Mouse (Mus musculus) thymus, postnatal 10 days (tissue): ENCODE results near the gene Adcy6.

Experiments used
- DNase-seq, 2 experiments: peaks; one replicate each; pipeline ENCODE4 v3.0.0; 2021; ENCODE audit warnings: low spot score in 2 of 2

Gene Adcy6

DNA sequence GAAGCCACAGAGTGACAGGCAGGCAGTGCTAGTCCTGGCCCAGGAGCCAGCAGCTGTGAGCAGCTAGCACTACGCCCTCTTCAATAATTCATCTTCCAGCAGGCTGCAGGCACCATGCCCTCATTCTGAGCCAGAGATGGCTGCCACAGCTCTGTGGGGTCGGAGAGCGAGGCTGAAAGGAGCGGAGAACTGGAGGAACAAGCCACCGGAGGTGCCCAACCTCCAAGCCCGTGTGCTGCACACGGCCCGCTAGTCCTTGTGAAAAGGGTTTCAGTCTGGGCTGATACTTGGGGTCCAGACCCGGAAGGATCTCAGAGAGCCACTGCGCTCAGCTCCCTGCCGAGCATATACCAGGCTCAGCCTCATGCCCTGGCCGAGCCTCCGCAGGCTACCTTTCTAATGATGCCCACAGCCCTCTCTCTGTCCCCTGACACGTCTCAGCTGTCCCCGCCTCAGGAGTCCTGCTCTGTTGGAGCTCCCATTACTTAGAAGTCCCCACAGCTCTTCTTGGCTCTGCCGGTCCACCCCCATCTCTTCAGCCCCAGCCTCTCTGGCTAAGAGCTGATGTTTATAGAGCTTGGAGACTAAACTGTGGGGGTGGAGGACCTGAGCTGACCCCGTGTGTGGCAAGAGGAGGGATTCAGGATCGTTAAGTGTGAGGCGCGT, 18.8 kb upstream of the Adcy6 start:
- no peak for DNase-seq

DNA sequence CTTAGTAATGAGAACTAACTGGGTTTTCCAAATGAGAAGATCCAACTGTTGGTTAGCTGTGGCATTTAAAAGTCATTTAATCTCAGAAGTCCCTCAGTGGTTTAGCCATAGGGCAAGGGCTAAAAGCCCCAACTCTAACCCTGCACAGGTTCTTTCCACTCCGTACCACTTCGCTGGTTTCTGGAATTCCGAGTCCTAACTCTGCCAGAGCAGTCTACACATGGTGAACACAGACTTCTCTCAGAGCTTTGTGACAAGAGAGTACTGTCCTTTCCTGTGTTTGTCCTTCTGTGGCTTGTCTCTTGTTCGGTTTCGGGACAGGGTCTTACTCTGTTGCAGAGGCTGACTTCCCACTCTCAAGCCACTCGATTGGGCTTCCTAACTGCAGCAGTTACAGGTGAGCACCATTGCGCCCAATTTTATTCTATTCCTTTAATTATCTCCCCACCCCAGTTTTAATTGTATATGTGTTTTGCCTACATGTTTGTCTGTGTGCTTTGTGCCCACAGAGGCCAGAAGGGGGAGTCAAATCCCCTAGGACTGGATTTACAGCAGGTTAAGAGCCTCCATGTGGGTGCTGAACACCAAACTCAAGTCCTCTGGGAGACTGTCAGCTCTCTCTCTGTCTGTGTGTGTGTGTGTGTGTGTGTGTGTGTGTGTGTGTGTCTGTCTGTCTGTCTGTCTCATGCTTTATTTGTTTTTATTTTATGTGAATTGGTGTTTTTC, 16.8 kb upstream of the Adcy6 start:
- DNase-seq = no peak

DNA sequence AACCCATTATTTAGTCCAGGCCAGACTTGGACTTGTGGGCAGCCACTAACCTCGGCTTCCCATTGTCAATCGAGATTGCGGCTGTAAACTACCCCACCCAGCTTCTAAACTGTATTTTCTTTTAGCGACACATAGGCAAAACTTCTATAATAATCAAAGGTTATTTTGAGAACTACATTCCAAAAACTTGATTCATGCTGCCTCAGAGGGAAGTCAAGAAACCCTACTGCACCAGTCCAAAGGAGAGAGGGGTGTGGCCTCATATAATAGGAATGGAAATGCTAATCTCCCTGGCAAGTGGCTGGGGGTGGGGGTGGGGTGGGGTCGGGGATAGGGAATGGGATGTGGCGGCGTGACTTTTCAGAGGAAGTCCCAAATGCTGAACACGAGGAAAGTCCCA, 16.2 kb upstream of the Adcy6 start:
- DNase-seq = no peak

DNA sequence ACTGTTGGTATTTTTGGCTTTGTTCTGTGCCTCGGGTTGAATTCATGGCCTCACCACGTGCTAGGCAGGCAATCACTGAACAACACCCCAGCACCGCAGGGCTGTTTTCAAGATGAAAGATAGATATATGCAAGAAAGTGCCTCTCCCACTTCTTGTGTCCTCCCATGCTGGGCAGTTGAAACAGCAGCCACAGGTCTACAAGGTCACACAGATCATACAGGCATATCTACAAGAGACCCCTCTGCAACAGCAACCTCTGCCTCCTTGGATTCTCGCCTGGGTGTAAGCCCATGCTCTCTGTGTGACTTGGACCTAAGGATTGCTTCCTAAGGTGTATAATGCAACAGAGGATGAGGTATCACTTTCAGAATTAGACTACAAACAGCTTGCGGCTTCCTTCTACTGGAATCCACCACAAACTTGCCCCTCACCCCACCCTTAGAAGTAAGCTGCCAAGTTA, 13.5 kb upstream of the Adcy6 start:
- DNase-seq = no peak

DNA sequence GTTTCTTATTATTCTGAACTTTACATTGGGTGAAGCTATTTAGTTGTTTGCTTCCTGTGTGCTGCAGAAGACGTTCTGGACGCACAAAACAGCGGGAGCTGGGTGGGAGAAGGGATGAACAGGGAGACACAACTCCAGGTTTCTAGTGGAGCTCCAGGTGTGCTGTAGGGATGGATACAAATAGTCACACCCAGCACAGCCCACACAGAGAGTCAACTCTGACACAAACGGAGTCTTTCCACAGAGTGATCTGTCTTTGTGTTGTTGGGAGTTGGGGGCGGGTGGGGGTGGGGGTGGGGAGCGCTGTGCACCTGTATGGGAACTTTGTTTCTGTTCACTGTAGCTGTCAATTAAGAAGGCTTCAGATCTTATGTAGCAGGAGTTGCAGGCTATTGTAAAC, 12.8 kb upstream of the Adcy6 start:
- no peak for DNase-seq

DNA sequence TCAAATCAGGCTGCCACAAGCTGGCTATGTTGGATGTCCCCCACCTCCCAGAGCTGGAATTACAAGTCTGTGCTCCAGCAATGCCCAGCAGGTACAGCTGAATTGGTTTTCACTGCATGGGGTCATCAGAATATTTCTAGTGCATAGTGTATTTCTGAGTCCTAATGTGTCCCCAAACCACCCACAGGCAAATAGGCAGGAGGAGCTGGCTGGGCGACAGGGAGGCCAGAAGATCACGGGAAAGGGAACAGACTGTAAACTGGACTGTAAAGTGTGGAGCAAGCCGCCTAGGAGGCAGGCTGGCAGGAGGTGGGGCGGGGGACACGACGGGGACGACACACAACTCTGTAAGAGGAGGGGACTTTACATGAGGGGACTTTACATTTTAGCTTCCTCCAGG, 12.3 kb upstream of the Adcy6 start:
- DNase-seq = peak in 1 of 2 experiments; percentile 28

DNA sequence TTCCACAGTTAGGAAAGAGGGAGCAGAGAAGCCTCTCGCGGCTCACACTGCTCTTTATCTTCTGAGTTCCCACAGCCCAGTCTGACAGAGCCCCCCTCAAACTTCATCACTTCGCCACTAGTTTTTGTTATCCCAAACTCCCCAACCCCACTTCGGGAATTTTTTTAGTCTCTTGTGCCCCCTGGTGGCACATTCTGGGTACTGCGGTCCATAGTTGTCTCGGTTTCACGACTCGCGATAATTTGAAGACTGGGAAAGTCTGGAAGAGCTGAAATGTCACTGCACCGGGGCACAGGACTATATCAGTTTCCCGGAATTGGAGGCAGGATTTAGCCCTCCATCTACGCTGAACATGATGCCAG, 7.3 kb upstream of the Adcy6 start:
- peak; percentile 48 to 72 for DNase-seq

DNA sequence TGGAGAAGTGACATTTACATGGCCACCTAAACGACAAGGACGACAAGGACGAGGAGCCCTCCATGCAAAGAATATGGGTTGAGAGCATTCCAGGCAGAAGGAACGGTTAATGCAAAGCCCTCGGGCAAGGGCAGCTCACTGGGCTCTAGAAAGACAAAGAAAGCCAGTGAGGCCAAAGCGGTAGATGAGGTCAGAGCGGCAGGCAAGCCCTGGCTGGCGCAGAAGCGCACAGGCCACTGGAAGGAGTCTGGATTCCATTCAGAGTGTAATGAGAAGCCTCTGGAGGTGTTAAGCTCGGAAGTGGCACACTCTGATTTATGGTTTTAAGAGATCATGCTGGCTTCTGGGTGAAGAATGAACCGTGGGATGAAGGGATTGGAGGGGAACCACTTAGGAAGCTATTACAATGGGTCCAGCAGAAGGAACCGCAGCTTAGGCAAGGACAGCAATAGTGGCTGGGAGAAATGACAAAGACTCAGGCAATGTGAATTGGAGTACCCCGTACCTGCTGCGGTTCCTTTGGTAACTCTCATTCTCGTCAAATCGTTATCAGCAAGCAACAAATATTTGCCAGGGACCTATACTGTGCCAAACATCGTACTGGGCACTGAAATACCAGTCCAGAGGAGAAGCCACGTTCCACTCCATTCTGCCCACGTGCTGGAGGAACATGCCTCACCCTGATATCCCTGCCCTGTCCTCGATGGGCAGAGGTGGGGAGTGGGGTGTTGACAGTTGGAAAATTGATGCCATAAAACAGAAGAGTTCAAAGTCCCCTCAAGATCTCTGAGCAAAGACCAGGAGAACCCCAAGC, 6.7 kb upstream of the Adcy6 start:
- no peak for DNase-seq

DNA sequence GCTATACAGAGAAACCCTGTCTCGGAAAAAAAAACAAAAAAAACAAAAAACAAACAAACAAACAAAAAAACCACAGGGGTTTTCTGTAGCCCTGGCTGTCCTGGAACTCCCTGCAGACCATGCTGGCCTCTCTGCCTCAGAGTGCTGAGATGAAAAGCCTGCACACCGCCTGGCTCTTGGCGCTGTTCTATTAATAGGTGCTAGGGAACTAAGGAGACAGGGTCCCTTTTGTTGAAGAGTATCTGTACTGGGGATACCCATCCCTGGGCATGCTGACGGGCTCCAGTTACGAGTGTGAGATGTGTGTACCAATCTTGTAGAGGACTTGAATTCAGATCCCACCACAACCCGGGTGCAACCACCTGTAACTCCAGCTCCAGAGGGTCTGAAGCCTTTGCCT, 5.9 kb upstream of the Adcy6 start:
- no peak for DNase-seq

DNA sequence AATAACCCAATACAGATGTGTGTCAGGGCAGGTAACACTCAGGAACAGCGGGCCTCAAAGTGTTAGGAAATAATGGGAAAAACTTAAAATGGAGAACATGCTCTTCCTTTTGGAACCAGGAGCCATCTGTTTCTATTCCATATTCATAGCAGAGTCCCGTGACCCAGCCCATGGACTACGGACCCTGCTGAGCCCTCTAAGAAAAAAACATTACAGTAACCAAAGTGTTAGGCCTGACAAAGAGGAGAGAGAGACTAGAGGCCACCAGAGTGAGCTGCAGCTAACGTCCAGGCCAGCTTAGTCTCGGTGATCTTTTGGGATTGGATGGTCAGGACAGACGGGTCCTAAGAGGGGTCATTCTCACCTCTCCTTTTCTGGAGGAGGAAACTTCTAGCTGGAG, 5.1 kb upstream of the Adcy6 start:
- DNase-seq = no peak

DNA sequence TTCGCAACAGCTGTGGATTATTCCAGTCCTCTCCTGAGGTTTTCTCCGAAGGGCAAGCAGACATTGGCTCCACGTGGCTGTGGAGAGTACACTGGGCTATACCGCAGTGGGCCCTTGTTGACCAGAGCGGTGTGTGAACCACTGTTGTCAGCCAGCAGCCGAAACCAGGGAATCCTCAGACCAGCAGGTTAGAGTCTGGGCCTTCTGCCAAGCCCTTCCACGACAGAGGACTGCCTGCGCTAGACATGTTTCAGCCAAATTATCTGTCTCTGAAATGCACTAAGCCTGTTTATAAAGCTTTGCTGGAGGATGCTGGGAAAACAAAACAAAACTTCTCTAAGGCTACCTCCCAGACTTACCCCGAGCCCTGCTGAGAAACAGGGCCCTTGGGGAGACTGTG, 4.7 kb upstream of the Adcy6 start:
- DNase-seq = no peak

DNA sequence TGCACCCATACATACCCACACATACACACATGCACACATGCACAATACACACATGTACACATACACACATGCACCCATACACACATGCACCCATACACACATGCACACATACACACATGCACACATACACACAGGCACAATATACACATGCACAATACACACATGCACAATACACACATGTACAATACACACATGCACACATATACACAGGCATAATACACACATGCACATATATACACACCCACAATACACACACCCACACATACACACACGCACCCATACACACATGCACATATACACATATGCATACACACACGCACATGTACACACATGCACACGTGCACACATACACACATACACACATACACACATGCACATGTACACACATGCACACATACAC, 2.4 kb upstream of the Adcy6 start:
- DNase-seq = no peak

DNA sequence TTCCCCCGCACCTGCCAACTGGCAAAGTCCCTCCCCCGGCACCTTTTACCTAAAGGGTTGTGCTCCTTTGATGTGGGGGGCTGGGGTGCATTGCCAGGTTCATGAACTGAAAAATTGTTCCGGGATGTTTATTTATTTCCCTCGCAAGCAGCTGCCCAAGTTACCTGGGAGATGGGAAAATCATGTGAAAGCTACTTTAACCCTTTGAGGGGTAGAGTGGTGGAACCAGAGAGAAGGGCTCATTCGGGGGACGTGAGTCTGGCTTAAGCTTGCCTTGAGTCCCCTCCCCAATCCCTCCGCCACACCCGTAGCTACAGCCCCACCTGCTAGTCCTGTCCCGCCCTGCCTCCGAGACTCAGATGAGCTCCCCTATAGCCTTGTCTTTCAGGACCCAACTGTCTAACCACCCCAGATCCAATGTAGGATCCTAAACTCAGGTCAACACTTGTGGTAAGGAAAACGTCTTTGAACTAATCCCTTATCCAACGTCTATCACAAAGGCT, 306 bp upstream of the Adcy6 start:
- peak in 1 of 2 experiments; percentile 51 for DNase-seq

DNA sequence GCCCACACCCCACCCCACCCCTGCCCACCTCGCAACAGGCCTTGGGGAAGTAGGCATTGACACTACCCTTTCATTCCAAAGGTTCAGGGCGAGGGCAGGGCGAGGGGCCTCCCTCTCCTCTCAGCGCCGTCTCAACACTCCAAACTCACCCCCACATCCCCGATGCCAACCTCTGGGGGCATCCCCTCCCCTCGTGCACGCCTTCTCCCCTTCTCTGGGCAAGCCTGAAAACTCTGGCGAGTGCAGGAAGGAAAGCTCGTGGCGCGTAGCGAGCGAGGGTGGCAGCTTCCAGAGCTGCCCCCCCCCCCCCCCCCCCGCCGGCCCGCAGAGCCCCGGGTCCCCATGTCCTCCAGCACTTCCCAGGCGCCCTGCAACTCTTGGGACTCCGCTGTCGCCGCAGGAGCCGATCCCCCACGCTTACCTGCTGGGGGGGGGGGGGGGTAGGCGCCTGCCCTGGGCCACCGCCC, 1.1 kb downstream of the Adcy6 start:
- DNase-seq = peak in 1 of 2 experiments; percentile 52

DNA sequence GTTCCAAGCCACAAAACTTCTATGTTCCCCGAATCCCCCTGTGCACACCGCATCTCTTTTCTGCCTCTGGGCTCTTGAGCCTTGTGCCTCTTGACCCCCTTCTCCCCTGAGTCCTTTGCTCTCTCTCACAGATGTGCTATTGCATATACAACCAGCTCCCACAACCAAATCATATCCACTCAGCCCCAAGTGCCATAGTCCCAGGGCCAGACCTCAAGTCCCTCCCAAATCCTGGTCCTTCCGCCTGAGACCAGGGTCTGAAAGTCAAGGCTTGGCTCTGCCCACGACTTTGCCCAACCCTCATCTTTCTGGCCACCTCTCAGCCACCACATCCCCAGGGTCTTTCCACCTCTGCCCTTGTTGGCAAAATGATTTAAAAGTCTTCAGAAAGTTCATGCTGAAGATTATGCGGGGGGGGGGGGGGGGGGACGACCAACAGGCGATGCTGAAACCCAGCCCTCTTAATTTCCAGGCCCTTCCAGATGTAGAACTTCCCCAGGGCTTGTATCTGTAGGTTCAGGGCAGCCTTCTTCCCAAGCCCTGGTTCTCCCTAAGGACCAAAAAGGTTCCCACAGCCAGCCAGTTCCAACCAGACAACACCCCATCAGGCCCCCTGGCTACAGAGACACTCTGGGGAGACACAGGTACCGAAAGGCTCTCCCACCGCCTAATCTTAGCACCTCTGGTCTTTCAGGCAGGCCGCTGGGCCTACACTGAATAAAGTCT, 1.7 kb downstream of the Adcy6 start:
- no peak for DNase-seq

DNA sequence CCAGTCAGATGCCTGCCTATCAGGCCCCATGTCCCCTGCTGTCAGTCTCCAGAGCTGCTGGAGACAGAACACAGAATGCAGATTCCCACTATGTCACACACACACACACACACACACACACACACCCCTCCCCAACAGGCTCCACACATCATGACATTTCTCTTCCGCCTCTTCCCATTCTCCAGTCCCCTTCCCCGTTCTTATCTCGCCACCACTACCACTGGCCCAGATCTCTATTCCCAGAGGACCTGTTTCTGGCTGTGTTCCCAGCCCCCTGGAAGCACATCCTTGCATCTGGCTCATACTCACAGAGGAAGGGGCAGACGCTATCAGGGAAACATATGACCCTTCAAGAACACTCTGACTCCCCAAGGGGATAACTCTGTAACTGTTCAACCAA, 2.3 kb downstream of the Adcy6 start:
- no peak for DNase-seq

DNA sequence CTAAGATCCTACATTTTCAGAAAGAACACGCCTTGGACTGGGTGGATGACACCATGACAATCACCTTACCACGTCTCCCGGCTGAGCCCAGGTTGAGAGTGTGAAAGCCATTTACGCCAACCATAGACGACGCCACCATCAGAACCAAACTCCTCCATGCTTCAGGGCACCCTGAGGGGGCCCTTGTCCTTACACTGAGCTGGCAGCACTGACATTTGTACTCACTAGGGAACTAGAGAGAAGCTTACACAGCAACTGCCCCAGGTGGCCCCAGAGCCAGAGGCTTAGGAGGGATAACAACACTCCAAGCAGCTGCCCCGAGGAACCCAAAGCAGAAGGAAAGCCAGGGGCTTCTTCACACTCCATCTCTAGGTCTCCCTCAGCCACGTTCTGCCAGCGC, 3.1 kb downstream of the Adcy6 start:
- DNase-seq = no peak

DNA sequence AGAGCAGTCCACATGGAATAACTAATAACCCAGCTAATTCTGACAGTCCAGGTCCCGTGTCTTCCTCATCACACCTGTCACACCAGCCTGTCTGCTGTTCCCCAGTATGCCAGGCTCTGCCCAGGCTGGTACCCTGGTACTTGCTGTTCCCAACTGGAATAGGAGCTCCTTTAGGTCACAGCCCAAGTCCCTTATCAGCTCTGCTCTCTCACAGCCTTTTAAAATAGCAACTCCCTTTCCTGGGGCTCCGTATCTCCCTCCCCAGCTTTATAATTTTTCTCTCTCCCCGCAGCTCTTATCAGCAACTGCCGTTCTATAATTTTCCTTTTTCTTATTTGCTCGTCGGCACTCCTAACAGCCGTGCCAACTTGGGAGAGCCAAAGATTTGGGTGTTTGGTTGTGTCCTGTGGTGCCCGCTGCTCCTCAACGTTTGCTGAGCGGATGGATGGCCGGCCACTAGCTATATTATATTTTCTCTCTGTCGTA, 3.8 kb downstream of the Adcy6 start:
- no peak for DNase-seq

DNA sequence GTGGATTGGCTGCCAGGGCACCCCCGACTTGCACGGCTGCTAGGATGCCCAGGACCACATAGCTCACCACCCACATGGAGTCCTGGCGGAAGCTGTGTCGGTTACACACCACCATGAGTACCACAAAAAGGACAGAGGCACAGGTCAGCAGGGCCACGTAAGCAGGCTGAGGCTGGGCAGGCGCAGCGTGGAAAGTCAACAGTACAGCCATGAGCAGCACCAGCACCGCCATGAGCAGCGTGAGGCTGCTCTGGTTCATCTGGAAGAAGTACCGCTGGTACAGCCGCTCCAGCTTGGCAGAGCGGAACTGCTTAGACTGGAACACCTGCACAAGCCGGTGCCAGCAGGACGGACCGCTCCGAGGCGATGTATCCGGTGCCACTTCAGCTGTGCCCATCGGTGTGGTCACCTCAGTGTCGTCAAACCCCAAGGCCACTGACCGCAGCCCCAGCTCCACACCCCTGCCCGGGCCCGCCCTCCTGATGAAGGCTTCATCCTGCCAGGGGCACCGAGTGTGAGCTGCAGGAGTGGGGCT, 5.8 kb downstream of the Adcy6 start:
- DNase-seq = no peak

DNA sequence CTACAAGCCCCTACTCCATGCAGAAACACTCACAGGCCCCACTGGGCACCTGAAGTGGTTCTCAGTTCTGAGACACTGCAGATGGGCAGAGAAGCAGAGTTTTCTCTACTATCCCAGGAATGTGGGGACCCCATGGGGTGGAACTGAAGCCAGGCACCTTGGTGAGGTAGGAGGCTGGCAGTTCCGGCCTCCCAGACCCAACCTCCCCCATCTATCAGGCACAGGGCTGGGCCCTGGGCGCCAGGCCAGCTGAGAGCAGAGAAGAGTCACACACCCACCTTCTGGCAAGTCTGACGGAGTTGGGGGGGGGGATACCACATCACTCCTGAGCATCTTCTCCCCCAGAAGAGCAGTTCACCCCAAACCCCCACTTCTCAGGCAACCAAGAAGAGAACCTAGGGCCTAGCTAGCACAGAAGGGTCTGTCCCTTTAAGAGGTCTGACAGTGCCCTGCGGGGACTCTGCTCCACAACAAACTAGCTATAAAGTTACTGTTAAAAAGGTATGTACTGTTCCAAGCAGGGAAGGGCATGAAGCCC, 6.9 kb downstream of the Adcy6 start:
- no peak for DNase-seq
